21 mouse cellular contexts compared by ENCODE assay signal in genomic region chr16:17639081-17639480, GRCm38 (mm10). TPM values are rescaled to one million over a fixed set of nuclear protein-coding genes. Genes with fewer than 3 reads are reported as not detected.
DNase-seq lines count a peak whose midpoint lies in the region; ATAC-seq and TF ChIP-seq lines count a peak whose summit lies in the region.
"Had no signal": no experiment of that assay in that cellular context is flagged by ENCODE, and none has a peak within 500 bp of the region (broad histone marks: within the 10 kb centered on the region; RNA-seq: fewer than 3 reads in every experiment).

No protein-coding gene starts in this region.

- H3K4me3 ChIP-seq in liver, embryonic 13.5 days (replicated peaks) = no peak overlapping the region
- no peak overlapping the region for H3K4me3 ChIP-seq in liver, embryonic 14.5 days (ENCODE audit: insufficient read depth in 1 of 2, low read depth in 2 of 2, low read length in 2 of 2)
- H3K4me3 ChIP-seq: embryonic facial prominence, embryonic 10.5 days; erythroblast, embryonic 14.5 days; forebrain, embryonic 10.5 days; heart, embryonic 10.5 days; hindbrain, embryonic 12.5 days had no signal

- peak; percentile 21; the same call in 1 of the 2 replicates for TF ChIP-seq CTCF in liver, embryonic 14.5 days (IDR thresholded peaks at IDR 0.05; ENCODE audit: low read depth)

- H3K4me2 ChIP-seq in liver, embryonic 13.5 days = no peak overlapping the region
- no peak overlapping the region for H3K4me2 ChIP-seq in liver, embryonic 14.5 days (ENCODE audit: low read depth)
- H3K4me2 ChIP-seq: hindbrain, embryonic 12.5 days had no signal

- H3K9me3 ChIP-seq in liver, embryonic 13.5 days (replicated peaks) = no peaks in the 10 kb centered on the region
- H3K9me3 ChIP-seq in liver, embryonic 14.5 days (ENCODE audit: control insufficient read depth, low read length) = no peaks in the 10 kb centered on the region
- H3K9me3 ChIP-seq: embryonic facial prominence, embryonic 10.5 days; forebrain, embryonic 10.5 days; heart, embryonic 10.5 days; hindbrain, embryonic 12.5 days had no signal

- no peaks in the 10 kb centered on the region for H3K27me3 ChIP-seq in liver, embryonic 13.5 days
- no peaks in the 10 kb centered on the region for H3K27me3 ChIP-seq in liver, embryonic 14.5 days (ENCODE audit: control insufficient read depth, insufficient read depth, low read length)
- H3K27me3 ChIP-seq: hindbrain, embryonic 12.5 days; Patski had no signal

- peak overlapping the region; percentile 99 for H3K27ac ChIP-seq in liver, embryonic 13.5 days
- H3K27ac ChIP-seq in liver, embryonic 14.5 days = peak overlapping the region; percentile 94
- H3K27ac ChIP-seq: embryonic facial prominence, embryonic 10.5 days; forebrain, embryonic 10.5 days; heart, embryonic 10.5 days; hindbrain, embryonic 12.5 days had no signal

- peaks cover 60% of the 10 kb centered on the region for H3K4me1 ChIP-seq in liver, embryonic 13.5 days (replicated peaks)
- peaks cover 35% of the 10 kb centered on the region in 2 experiments for H3K4me1 ChIP-seq in liver, embryonic 14.5 days (replicated peaks; ENCODE audit: control insufficient read depth in 2 of 2, insufficient read depth in 2 of 2, low read length in 1 of 2)
- H3K4me1 ChIP-seq: embryonic facial prominence, embryonic 10.5 days; forebrain, embryonic 10.5 days; hindbrain, embryonic 12.5 days had no signal

- peak overlapping the region; percentile 22 for H3K9ac ChIP-seq in liver, embryonic 13.5 days
- no peak overlapping the region; the same call in 1 of the 2 replicates for H3K9ac ChIP-seq in liver, embryonic 14.5 days (replicated peaks)
- H3K9ac ChIP-seq: hindbrain, embryonic 12.5 days had no signal

- no peak for ATAC-seq in liver, embryonic 13.5 days (ENCODE audit: low read depth)
- no peak for ATAC-seq in liver, embryonic 14.5 days (ENCODE audit: insufficient read depth)
- ATAC-seq: activated CD4-positive, CD25-positive, alpha-beta regulatory T cell, adult 4 months; forebrain, embryonic 14.5 days; hindbrain, embryonic 16.5 days; inflammation-experienced regulatory T-cells, adult 6 months; Patski had no signal

- peaks cover 91% of the 10 kb centered on the region for H3K36me3 ChIP-seq in liver, embryonic 13.5 days
- peaks cover 44% of the 10 kb centered on the region for H3K36me3 ChIP-seq in liver, embryonic 14.5 days (replicated peaks; ENCODE audit: control insufficient read depth, insufficient read depth, low read depth)

- peak; percentile 36 for DNase-seq in cerebellum, adult 11-12 months
- no peak for DNase-seq in cerebellum, postnatal 36 days
- DNase-seq in liver, embryonic 13.5 days = no peak
- DNase-seq in liver = no peak
- DNase-seq in liver, embryonic 14.5 days (ENCODE audit: low read depth in 3 of 3, low spot score in 3 of 3) = no peak
- DNase-seq in gastrocnemius, postnatal 14 days = no peak
- no peak for DNase-seq in kidney, postnatal 4 days
- DNase-seq: adrenal gland, postnatal 25 days; heart, adult 18-20 months; heart, postnatal 10 days; heart, postnatal 4 days had no signal

- 90% methylated on average over 3 of the region's 3 CpGs for WGBS in liver, embryonic 13.5 days (ENCODE audit: insufficient replicate concordance)
- 91% methylated on average over 3 of the region's 3 CpGs for WGBS in liver, embryonic 14.5 days (ENCODE audit: insufficient replicate concordance)

- TF ChIP-seq EP300 in liver, embryonic 14.5 days (IDR thresholded peaks at IDR 0.05; ENCODE audit: low read depth) = no peak

- intact Hi-C loops in gastrocnemius, postnatal 14 days (cut with DNase I; ENCODE audit: low total_unique reads) = no loop called here

RNA-seq across cellular contexts. Expression of gene Ccdc74a, which starts 7.2 kb away (rescaled TPM):
- 1.6 and 2.3 TPM in 2 replicates for polyA plus RNA-seq in liver, embryonic 13.5 days (2015; fragmentation: Nextera tagmentation; extraction: Ambion mirVana)
- 1.6 and 2.5 TPM in 2 replicates for polyA plus RNA-seq in liver, embryonic 14.5 days (2012; rRNA removed)
- polyA plus RNA-seq in liver, embryonic 14.5 days (2014; fragmentation: Nextera tagmentation; extraction: Ambion mirVana) = 2.6 and 3.4 TPM in 2 replicates
- 1 to 10 TPM in 1 of 2 experiments, under 1 TPM in 1; 0.82 to 1.5 TPM for total RNA-seq in gastrocnemius, postnatal 14 days (2021)

RNA-seq across cellular contexts. Expression of gene Smpd4, which starts 19.9 kb away (rescaled TPM):
- 16.7 and 22.5 TPM in 2 replicates for polyA plus RNA-seq in liver, embryonic 13.5 days (2015; fragmentation: Nextera tagmentation; extraction: Ambion mirVana)
- 28.8 and 33.7 TPM in 2 replicates for polyA plus RNA-seq in liver, embryonic 14.5 days (2012; rRNA removed)
- polyA plus RNA-seq in liver, embryonic 14.5 days (2014; fragmentation: Nextera tagmentation; extraction: Ambion mirVana) = 18.8 and 21.7 TPM in 2 replicates
- 1 to 10 TPM; 8.4 to 9.1 TPM for total RNA-seq in gastrocnemius, postnatal 14 days (2021)

RNA-seq across cellular contexts. Expression of gene Slc7a4, which starts 56.1 kb away (rescaled TPM):
- 1.3 and 1.8 TPM in 2 replicates for polyA plus RNA-seq in liver, embryonic 13.5 days (2015; fragmentation: Nextera tagmentation; extraction: Ambion mirVana)
- 1.1 and 2.0 TPM in 2 replicates for polyA plus RNA-seq in liver, embryonic 14.5 days (2012; rRNA removed)
- polyA plus RNA-seq in liver, embryonic 14.5 days (2014; fragmentation: Nextera tagmentation; extraction: Ambion mirVana) = 1.3 and 1.8 TPM in 2 replicates
- total RNA-seq in gastrocnemius, postnatal 14 days (2021) = 1 to 10 TPM in 1 of 2 experiments, under 1 TPM in 1; 0.97 to 1.3 TPM
- polyA plus RNA-seq: erythroblast, embryonic 14.5 days had no signal
